Mouse (Mus musculus) kidney, adult 9 months (tissue): ENCODE measurements around the gene Slc2a1.

Experiments
- DNase-seq: peaks from one replicate; pipeline ENCODE4 v3.0.0; 2022

Gene Slc2a1

DNA sequence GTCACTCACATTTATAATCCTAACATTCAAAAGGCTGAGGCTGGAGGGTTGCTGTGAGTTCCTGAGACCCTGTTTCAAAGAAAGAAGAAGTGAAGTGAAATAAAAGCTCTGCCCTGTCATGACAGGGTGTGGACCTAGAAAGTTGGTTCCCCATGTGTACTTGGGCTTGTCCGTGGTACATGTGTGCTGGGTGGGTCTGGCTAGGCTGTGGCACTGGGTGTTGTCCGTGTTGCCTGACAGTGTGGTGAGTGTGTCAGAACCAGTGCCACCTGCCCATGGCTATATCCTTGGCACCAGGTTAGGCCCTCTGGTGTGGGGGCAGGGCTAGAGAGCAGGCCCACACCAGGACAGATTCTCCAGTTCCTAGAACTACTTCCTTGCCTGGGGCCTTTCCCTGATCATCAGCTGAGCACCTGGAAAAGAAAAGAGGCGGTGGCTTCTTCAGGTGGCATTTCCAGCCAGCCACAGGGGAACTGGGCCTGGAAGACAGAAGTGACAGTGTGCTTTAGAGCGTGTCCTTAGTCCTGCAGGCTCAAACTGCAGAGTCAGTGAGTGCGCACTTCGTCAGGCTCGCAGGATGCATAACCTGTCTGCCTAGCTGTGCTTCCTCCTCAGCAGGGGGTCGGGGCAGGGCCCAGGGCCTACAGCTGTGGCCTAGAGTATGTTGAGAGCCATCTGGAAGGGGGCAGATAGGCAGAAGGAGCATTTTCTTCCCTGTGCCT is 22.8 kb downstream of the Slc2a1 start:
- DNase-seq = no peak

DNA sequence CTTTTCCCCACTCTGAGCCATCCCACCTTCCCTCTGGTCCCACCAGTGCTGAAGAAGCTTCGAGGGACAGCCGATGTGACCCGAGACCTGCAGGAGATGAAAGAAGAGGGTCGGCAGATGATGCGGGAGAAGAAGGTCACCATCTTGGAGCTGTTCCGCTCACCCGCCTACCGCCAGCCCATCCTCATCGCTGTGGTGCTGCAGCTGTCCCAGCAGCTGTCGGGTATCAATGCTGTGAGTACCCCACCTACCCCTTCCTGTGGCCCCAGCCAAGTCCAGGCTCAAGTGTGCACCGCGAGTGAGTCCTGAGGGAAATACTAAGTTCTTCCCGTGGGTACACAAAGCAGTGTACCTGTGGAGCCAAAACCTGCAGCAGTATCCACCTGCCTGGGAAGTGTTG is 24.8 kb downstream of the Slc2a1 start:
- no peak for DNase-seq

DNA sequence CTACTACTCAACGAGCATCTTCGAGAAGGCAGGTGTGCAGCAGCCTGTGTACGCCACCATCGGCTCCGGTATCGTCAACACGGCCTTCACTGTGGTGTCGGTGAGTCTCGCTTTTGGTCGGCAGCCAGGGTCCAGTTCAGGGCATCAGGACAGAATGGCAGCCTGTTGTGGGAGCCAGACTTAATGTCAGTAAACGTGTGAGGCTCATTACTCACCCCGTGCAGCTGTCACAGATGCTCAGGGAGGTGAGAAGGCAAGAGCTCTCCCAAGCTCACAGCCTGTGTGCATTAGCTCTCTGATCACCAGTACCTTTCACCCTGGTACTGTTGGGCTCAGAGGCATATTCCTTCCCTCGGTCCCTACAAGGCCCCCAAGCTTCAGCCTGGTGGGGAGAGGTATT is 25.3 kb downstream of the Slc2a1 start:
- DNase-seq = no peak

GRCm38 (mm10) chr4:119137313-119137712 is 28.8 kb downstream of the Slc2a1 start:
- DNase-seq = no peak

DNA sequence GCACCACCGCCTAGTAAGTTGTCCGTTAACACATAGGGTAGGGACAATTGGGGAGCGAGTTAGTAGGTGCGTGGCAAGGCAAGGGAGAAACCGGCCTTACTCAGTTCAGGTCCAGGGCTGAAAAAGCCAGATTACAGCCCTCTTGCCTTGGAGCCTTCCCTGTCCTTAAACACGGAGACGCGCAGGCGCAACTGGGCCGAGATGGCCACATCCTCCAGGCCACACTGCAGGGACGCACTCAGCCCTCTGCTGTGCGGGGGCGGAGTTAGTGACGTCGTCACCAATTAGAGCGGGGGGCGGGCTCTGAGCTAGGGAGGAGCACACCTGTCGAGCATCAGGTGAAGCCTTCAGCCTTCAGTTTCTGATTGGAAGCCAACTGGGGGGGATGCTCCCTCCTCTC is 29.7 kb downstream of the Slc2a1 start:
- DNase-seq = peak; percentile 81

GRCm38 (mm10) chr4:119138776-119139175 is 30.3 kb downstream of the Slc2a1 start:
- DNase-seq = no peak

- peak; percentile 68 for DNase-seq
Measured at GRCm38 (mm10) chr4:119140126-119140525, 31.6 kb downstream of the Slc2a1 start.

- no peak for DNase-seq
Measured at GRCm38 (mm10) chr4:119141191-119141590, 32.7 kb downstream of the Slc2a1 start.

GRCm38 (mm10) chr4:119142230-119142871 is 33.8 kb downstream of the Slc2a1 start:
- peak; percentile 52 for DNase-seq

GRCm38 (mm10) chr4:119146816-119147215 is 38.3 kb downstream of the Slc2a1 start:
- no peak for DNase-seq

DNA sequence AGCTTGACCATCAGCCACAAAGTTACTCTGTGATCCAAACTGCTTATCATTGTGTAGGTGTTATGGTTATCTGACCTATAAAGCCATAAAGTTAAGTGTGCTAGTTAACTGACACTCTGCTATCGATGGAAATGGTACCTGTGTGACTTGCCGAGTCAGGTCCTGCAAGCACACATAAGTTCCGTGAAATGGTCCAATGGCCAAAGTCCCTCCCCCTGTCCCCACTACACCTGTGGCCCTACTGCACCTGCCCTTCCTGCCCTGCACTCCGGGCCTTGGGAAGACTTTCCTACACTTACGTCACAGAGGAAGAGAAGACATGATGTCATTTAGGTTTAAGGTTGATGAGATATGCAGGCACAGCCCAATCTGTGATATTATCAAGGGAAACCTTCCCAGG is 38.8 kb downstream of the Slc2a1 start:
- DNase-seq = no peak

- no peak for DNase-seq
Measured at GRCm38 (mm10) chr4:119148741-119149140, 40.2 kb downstream of the Slc2a1 start.

DNA sequence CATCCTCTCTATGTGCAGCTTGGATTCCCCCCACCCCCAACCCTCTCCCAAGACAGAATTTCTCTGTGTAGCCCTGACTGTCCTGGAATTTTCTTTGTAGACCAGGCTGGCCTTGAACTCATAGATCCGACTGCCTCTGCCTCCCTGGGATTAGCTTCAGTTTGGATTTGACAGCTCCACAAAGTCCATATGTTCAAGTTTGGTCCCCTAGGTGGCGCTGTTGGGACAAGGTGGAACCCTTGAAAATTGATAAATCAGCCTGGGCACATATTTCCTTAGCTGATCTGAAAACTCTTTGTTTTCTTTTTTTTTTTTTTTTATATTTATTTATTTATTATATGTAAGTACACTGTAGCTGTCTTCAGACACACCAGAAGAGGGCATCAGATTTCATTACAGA is 48.7 kb downstream of the Slc2a1 start:
- peak; percentile 77 for DNase-seq

DNA sequence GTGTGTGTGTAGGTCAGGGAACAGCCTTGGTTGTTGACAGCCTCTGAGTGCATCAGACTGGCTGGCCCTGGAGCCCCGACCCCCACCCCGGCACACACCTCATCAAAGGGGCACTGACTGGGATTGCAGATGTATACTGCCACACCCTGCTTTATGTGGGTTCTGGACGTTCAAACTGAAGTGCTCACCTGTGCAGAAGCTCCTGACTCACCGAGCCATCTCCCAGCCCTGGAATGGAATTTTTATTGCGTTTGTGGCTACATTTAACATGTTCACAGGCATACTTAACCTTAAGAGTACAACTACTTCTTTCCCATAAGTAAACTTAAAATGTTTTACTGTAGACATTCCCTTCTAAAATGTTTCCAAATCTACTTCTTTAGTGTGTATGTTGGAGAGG is 49.4 kb downstream of the Slc2a1 start:
- no peak for DNase-seq

DNA sequence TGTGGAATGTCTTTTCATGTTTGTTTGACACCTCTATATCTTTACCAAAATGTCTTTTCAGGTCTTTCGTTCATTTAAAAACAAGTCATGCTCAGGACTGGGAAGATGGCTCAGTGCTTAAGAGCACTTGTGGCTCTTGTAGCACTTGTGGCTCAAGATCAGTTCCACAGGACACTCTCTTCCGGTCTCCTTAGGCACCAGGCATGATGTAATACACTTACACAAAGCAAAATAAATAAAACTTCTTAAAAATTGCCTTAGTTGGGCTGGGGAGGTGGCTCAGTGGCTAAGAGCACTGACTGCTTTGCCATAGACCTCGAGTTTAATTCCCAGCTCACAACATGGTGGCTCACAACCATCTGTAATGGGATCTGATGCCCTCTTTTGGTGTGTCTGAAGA is 52.8 kb downstream of the Slc2a1 start:
- DNase-seq = no peak

DNA sequence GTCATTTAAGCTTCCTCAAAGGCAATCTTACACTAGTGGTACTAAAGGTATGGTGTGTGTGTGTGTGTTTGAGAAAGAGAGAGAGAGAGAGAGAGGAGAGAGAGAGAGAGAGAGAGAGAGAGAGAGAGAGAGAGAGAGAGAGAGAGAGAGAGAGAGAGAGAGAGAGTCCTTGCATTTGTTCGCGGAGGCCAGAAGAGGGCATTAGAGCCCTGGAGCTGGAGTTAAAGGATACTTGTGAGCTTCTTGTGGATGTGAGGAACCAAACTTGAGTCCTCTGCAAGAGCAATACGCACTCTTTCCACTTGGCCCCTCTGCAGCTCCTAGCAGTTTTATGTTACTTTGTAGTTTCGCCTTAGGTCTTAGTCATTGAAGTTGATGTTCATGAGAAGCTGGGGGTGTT is 54.5 kb downstream of the Slc2a1 start:
- no peak for DNase-seq

GRCm38 (mm10) chr4:119165916-119166315 is 57.4 kb downstream of the Slc2a1 start:
- DNase-seq = no peak

DNA sequence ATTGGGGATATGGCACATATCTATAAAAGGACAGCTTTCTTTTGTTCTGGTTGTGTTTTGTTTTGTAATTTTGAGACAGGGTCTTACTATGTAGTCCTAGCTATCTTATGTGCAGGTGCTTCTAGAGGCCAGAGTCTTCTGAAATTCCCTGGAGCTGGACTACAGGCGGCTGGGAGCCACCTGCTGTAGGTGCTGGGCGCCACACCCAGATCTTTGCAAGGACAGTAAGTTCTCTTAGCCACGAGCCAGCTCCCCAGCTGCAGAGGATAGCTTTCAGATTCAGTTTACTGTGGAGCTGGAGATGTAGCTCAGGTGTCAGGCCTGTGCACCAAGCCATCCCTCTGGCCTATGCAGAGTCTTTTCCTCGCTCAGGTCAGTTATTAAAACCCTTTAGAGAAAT is 58.6 kb downstream of the Slc2a1 start:
- DNase-seq = no peak

GRCm38 (mm10) chr4:119167663-119168062 is 59.2 kb downstream of the Slc2a1 start:
- DNase-seq = peak; percentile 89

DNA sequence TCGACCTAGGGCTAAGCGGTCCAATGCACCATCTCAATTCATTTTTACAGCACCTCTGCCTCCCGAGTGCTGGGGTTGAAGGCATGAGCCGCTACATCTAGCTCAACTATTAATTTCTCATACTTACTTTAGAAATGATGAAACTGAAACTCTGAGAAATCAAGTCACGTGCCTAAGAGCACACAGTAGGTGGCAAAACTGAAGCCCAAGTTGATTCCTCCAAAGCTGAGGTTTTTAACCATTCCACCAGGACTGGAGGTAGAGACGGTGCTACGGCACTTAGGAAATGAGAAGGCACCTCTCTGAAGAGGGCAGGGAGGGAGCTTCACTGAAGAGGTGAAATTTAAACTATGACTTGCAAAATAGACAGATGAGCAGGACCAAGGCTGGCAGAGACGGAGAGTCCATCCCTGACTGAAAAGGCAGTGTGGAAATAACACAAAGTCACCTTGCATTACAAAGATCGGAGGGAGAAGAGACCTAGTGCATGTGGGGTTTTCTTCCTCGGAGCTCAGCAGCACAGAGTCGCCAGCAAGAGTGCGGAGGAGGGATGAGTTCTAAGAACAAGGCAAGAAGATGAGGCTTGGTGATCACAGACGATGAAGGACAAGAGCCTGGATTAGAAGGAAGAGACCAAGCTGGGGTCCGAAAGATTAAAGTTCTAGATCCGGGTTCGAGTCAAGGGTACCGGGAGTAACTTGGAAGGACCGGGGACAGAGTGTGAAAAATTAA is 64.6 kb downstream of the Slc2a1 start:
- DNase-seq = no peak

GRCm38 (mm10) chr4:119173851-119174453 is 65.4 kb downstream of the Slc2a1 start, which contains the start of gene Zfp691:
Gene Zfp691, minus strand, starts transcription at chr4:119174195.
- peak; percentile 99 for DNase-seq

DNA sequence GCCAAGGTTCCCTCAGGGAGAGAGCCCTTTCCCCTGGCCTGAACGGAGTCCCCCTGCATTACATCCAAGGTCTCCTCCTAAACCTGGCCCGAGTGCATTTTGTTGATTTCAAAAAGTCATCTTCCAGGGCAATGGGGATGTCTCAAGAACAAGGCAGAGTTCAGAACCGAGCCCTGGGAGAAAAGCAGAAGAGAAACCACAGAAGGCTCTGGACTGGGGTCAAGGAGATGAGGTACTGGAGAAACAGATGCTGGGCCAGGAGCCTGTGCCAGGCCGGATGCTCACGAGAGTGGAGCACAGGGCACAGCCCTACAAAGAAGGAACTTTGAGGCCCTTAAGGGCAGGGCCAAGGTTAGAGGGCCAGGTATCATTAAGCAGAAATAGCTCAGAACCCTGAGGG is 69.2 kb downstream of the Slc2a1 start:
- DNase-seq = peak; percentile 22

DNA sequence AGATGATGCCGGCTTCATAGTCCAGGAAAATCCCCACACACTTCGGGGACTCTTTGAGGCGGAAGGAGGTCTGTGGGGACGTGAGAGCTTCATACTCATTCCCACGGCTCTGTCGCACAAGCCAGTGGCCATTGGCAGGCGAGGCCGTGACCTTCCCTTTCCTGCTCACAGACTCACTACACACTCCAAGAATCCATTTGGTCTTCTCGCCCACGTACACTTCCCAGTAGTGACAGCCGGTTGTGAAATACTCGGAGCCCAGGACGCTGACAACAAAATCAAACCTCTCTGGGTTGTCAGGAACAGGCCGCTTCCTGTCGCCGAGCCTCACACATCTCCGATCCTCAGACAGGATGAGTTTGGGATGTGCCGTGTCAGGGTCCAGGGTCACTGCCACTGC is 69.8 kb downstream of the Slc2a1 start:
- peak; percentile 33 for DNase-seq
